Mouse (Mus musculus) myocyte (in vitro differentiated cells): ENCODE measurements at regions not wholly inside any gene's neighbourhood (a gene's known extent, or its start where the extent isn't known, plus 50 kb on each side); places are given as distances from the start of the nearest gene placed in this dataset.
A peak's percentile ranks its signal among the peaks of the same experiment; 100 is the strongest.

Experiments
- H3K27me3 ChIP-seq: one replicate; pipeline ENCODE4 v1.6.1; 2011; ENCODE audit not compliant: control insufficient read depth, insufficient read depth, insufficient read length
- H3K36me3 ChIP-seq: one replicate; pipeline ENCODE4 v1.6.1; 2011; ENCODE audit not compliant: control insufficient read depth, insufficient read depth
- H3K4me2 ChIP-seq: one replicate; pipeline ENCODE4 v1.6.1; 2011; ENCODE audit warnings: low read depth, control low read depth
- H3K4me3 ChIP-seq: one replicate; pipeline ENCODE4 v1.5.1; 2011; ENCODE audit warnings: mild to moderate bottlenecking, control low read depth, moderate library complexity
- H3K79me2 ChIP-seq: one replicate; pipeline ENCODE4 v1.6.1; 2011; ENCODE audit not compliant: control insufficient read depth, insufficient read depth
- H3ac ChIP-seq: one replicate; pipeline ENCODE4 v1.6.1; 2011; ENCODE audit not compliant: control insufficient read depth, insufficient read length
- CEBPB ChIP-seq: IDR thresholded peaks from 2 replicates; pipeline ENCODE4 v1.6.1; 2011; ENCODE audit warnings: mild to moderate bottlenecking, moderate library complexity; ENCODE audit not compliant: poor library complexity, insufficient read depth, severe bottlenecking
- E2F4 ChIP-seq: IDR thresholded peaks from one replicate; pipeline ENCODE4 v1.6.1; 2011; ENCODE audit warnings: mild to moderate bottlenecking, control low read depth, moderate library complexity; ENCODE audit not compliant: insufficient read depth
- MAX ChIP-seq: IDR thresholded peaks from one replicate; pipeline ENCODE4 v1.6.1; 2011; ENCODE audit warnings: low read depth, mild to moderate bottlenecking, control low read depth
- MYOD1 ChIP-seq, 3 experiments: IDR thresholded peaks; one replicate each; pipeline ENCODE4 v1.6.1; 2011; ENCODE audit warnings: control low read depth in 2 of 3, low read depth in 2 of 3, mild to moderate bottlenecking in 2 of 3, moderate library complexity in 1 of 3; ENCODE audit not compliant: insufficient read length in 2 of 3, control insufficient read depth in 1 of 3
- MYOG ChIP-seq, 3 experiments: IDR thresholded peaks; one replicate each; pipeline ENCODE4 v1.6.1; 2011; ENCODE audit warnings: control low read depth in 2 of 3, low read depth in 2 of 3, mild to moderate bottlenecking in 2 of 3; ENCODE audit not compliant: insufficient read length in 2 of 3, control insufficient read depth in 1 of 3, insufficient read depth in 1 of 3
- POLR2A ChIP-seq: IDR thresholded peaks from one replicate; pipeline ENCODE4 v1.6.1; 2011; ENCODE audit warnings: low read depth, mild to moderate bottlenecking, control low read depth, moderate library complexity; ENCODE audit not compliant: insufficient read length
- POLR2AphosphoS2 ChIP-seq: IDR thresholded peaks from one replicate; pipeline ENCODE4 v1.6.1; 2011; ENCODE audit warnings: low read depth, control low read depth; ENCODE audit not compliant: insufficient read length
- REST ChIP-seq: IDR thresholded peaks from one replicate; pipeline ENCODE4 v1.6.1; 2011; ENCODE audit warnings: mild to moderate bottlenecking, control low read depth, moderate library complexity; ENCODE audit not compliant: insufficient read depth, insufficient read length
- SRF ChIP-seq: IDR thresholded peaks from one replicate; pipeline ENCODE4 v1.6.1; 2011; ENCODE audit warnings: low read depth; ENCODE audit not compliant: control insufficient read depth, insufficient read length
- TCF12 ChIP-seq: IDR thresholded peaks from one replicate; pipeline ENCODE4 v1.6.1; 2011; ENCODE audit warnings: mild to moderate bottlenecking, control low read depth; ENCODE audit not compliant: poor library complexity, insufficient read depth, severe bottlenecking
- TCF3 ChIP-seq: IDR thresholded peaks from one replicate; pipeline ENCODE4 v1.6.1; 2011; ENCODE audit warnings: low read depth, control low read depth; ENCODE audit not compliant: insufficient read length
- USF1 ChIP-seq: IDR thresholded peaks from one replicate; pipeline ENCODE4 v1.6.1; 2011; ENCODE audit warnings: low read depth, mild to moderate bottlenecking, control low read depth, moderate library complexity

- TF ChIP-seq CEBPB (no peak), TCF12 (no peak), SRF (no peak), E2F4 (no peak), USF1 (no peak), TCF3 (no peak), POLR2AphosphoS2 (no peak), MYOG (IDR thresholded peaks at IDR 0.05; ENCODE audit: control insufficient read depth in 1 of 3, insufficient read depth in 1 of 3, insufficient read length in 2 of 3, low read depth in 2 of 3) (no peak), MYOD1 (IDR thresholded peaks at IDR 0.05; ENCODE audit: control insufficient read depth in 1 of 3, insufficient read length in 2 of 3, low read depth in 2 of 3) (no peak), REST (no peak), MAX (no peak), POLR2A (no peak)
- Histone ChIP-seq H3K36me3 (no peaks in the 10 kb centered on the region), H3ac (no peak overlapping the region), H3K4me3 (no peak overlapping the region), H3K27me3 (no peaks in the 10 kb centered on the region), H3K79me2 (no peaks in the 10 kb centered on the region), H3K4me2 (no peak overlapping the region)
Observed at GRCm38 (mm10) chr6:108922564-108922963, 94.1 kb downstream of the Edem1 start.

- Histone ChIP-seq H3K36me3 (no peaks in the 10 kb centered on the region), H3K27me3 (no peaks in the 10 kb centered on the region), H3K79me2 (no peaks in the 10 kb centered on the region), H3ac (no peak overlapping the region), H3K4me3 (no peak overlapping the region), H3K4me2 (no peak overlapping the region)
- TF ChIP-seq POLR2AphosphoS2 (no peak), MYOG (IDR thresholded peaks at IDR 0.05; ENCODE audit: control insufficient read depth in 1 of 3, insufficient read depth in 1 of 3, insufficient read length in 2 of 3, low read depth in 2 of 3) (no peak), E2F4 (no peak), TCF12 (no peak), REST (no peak), POLR2A (no peak), CEBPB (no peak), TCF3 (no peak), MAX (no peak), MYOD1 (IDR thresholded peaks at IDR 0.05; ENCODE audit: control insufficient read depth in 1 of 3, insufficient read length in 2 of 3, low read depth in 2 of 3) (no peak), SRF (no peak), USF1 (no peak)
Observed at GRCm38 (mm10) chr6:108928981-108929380, 100.5 kb downstream of the Edem1 start.

- Histone ChIP-seq H3K4me3 (no peak overlapping the region), H3K4me2 (peak overlapping the region; percentile 18), H3K27me3 (no peaks in the 10 kb centered on the region), H3K79me2 (no peaks in the 10 kb centered on the region), H3K36me3 (no peaks in the 10 kb centered on the region), H3ac (no peak overlapping the region)
- TF ChIP-seq MAX, result no peak
- no peak for TF ChIP-seq MYOD1 (IDR thresholded peaks at IDR 0.05; ENCODE audit: control insufficient read depth in 1 of 3, insufficient read length in 2 of 3, low read depth in 2 of 3)
- no peak for TF ChIP-seq TCF12
- TF ChIP-seq POLR2AphosphoS2, result no peak
Observed at GRCm38 (mm10) chr6:108938646-108939045, 110.2 kb downstream of the Edem1 start.

- H3K79me2 ChIP-seq, result no peaks in the 10 kb centered on the region
- no peak overlapping the region for H3K4me2 ChIP-seq
- no peaks in the 10 kb centered on the region for H3K27me3 ChIP-seq
- H3K36me3 ChIP-seq, result no peaks in the 10 kb centered on the region
- H3K4me3 ChIP-seq, result no peak overlapping the region
- no peak for TF ChIP-seq USF1
- TF ChIP-seq MYOG (IDR thresholded peaks at IDR 0.05; ENCODE audit: control insufficient read depth in 1 of 3, insufficient read depth in 1 of 3, insufficient read length in 2 of 3, low read depth in 2 of 3), result no peak
- no peak for TF ChIP-seq CEBPB
- TF ChIP-seq TCF3, result no peak
- no peak for TF ChIP-seq MAX
- no peak for TF ChIP-seq REST
- TF ChIP-seq TCF12, result no peak
- H3ac ChIP-seq, result no peak overlapping the region
Observed at GRCm38 (mm10) chr6:108942288-108942687, 113.8 kb downstream of the Edem1 start.

GRCm38 (mm10) chr6:108952389-108952788 lies 123.9 kb downstream of the Edem1 start:
- H3ac ChIP-seq, result no peak overlapping the region
- H3K27me3 ChIP-seq, result no peaks in the 10 kb centered on the region
- no peak overlapping the region for H3K4me2 ChIP-seq
- H3K4me3 ChIP-seq, result no peak overlapping the region
- H3K79me2 ChIP-seq, result no peaks in the 10 kb centered on the region
- no peak for TF ChIP-seq E2F4
- no peaks in the 10 kb centered on the region for H3K36me3 ChIP-seq
